Mouse (Mus musculus) duodenum, adult 2 months (tissue): ENCODE measurements around the gene Grk3. TPM values are rescaled to one million over a fixed set of nuclear protein-coding genes. Genes with fewer than 3 reads are reported as not detected.

Experiments
- polyA plus RNA-seq: library from polyadenylated mRNA; depleted of rRNA; stranded (reverse); fragments of >200 nt; gene quantifications from 2 replicates; pipeline ENCODE4 v1.2.3, GENCODE M21; 2012; ENCODE audit warnings: low replicate concordance; rRNA removed

The Grk3 gene
- polyA plus RNA-seq, result 1.8 and 6.7 TPM in 2 replicates

DNA sequence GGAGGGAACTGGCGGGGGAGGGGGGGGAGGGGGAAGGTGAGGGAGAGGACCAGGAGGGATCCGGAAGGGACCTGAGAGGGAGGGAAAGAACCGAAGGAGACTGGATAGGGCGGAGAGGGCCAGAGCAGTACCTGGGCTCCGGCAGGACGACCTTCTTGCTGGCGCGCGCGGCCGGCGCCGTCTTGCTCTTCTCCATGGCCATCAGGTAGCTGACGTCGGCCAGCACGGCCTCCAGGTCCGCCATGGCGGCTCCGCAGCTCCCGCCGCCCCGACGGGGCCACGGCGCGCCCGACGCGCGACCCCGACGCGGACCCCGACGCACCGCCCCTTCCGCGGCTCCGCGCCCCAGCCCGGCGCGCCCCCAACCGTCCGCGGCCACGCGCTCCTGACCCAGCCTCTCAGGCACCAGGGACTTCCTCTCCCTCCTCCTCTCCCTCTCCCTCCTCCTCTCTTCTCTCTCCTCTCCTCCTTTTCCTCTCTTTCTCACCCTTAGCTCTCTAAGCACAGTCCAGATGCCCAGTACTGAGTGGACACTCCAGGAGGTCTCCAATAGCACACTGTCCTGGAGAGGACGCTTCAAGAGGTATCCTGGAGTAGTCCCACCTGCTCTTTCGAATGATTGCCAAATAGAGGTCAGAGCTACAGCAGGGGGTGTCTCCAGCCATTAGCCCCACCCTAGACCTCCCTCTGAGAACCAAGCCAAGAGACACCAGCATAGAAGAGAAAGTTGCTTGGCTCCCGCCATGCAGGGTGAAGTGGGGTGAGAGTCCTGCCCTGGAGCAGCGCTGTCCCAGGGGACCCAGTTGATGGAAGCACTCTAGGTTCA is at the start of gene Grk3:
Gene Grk3 (minus strand): TSS at position 556 of the 826 bp plus-strand sequence.

DNA sequence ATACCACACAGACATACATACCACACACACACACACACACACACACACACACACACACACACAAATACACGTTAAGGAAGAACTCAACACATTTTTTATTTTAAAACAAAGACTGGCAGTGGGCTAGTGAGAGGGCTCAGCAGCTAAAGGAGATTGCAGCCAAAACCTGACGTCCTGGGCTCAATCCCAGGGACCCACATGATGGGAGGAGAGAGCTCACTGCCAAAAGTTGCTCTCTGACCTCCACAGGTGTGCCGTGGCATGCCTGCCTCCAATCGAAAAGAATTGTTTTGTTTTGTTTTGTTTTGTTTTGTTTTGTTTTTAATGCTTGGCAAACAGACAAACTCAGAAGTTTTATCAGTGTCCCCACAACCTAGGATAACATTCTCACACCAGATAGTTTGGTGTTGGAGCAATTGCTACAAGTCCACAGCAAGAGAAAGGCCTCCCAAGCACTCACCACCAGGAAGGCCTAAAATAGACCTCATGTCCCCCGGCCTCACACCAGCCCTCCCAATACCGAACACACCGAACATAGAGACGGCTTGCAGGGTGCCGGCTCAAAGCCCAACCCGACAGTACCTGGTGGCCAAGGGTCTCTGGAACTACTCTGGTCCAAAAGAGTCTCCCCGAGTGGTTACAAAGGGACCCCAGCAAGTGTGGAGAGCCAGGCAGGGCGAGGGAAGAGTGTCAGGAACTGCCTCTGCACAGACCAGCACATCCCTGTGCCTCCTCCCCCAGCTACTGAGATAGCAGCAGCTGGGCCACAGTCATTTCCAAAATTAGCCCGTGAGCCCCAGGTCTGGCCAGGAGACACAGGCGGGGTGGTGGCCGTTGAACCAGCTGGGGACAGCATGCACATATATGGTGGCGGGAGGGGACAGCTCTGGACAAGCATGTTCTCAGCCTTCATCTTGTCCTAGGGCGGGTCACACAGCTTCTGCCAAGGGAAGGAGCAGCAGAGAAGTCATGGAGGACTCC is 119.6 kb downstream of the Grk3 start, which contains the start of gene Myo18b:
Gene Myo18b (minus strand): TSS at position 689 of the 981 bp plus-strand sequence.

Other genes starting within 250 kb of the Grk3 start
- 0.23 and 1.1 TPM in 2 replicates for gene Myo18b, start 119.4 kb downstream of the Grk3 start, polyA plus RNA-seq
- gene Crybb2, start 54.3 kb upstream of the Grk3 start, polyA plus RNA-seq, result 0.34 TPM in 1 of 2 replicates, not detected in the other
- 2.5 and 12.4 TPM in 2 replicates for gene Crybb3, start 65.8 kb upstream of the Grk3 start, polyA plus RNA-seq
- 23.8 and 41.2 TPM in 2 replicates for gene 2900026A02Rik, start 205.4 kb upstream of the Grk3 start, polyA plus RNA-seq
- not detected in 2 replicates for gene Tmem211, start 211.1 kb upstream of the Grk3 start, polyA plus RNA-seq